Mouse (Mus musculus) thymus, adult 2 months (tissue): ENCODE measurements around the gene Coq4. TPM values are rescaled to one million over a fixed set of nuclear protein-coding genes. Genes with fewer than 3 reads are reported as not detected.

Experiments used
- DNase-seq: peaks from one replicate; pipeline ENCODE4 v3.0.0; 2021
- H3K27ac ChIP-seq: fragments of 200-500 bp; 2 replicates; pipeline ENCODE4 v1.5.1; 2012; ENCODE audit warnings: low read length, control low read depth; ENCODE audit not compliant: control insufficient read depth, insufficient read depth
- H3K27me3 ChIP-seq: fragments of 200-500 bp; 2 replicates; pipeline ENCODE4 v1.6.1; 2012; ENCODE audit warnings: mild to moderate bottlenecking, low read length, moderate library complexity, mixed read lengths; ENCODE audit not compliant: control insufficient read depth, insufficient read depth
- H3K36me3 ChIP-seq: fragments of 200-500 bp; 2 replicates; pipeline ENCODE4 v1.6.1; 2012; ENCODE audit warnings: mild to moderate bottlenecking, low read length, moderate library complexity; ENCODE audit not compliant: control insufficient read depth, insufficient read depth
- H3K4me1 ChIP-seq: fragments of 200-500 bp; replicated peaks from 2 replicates; pipeline ENCODE4 v1.6.1; 2012; ENCODE audit warnings: low read length; ENCODE audit not compliant: control insufficient read depth, insufficient read depth
- H3K4me3 ChIP-seq: fragments of 200-500 bp; 2 replicates; pipeline ENCODE4 v1.5.1; 2012; ENCODE audit warnings: mild to moderate bottlenecking, low read length, control low read depth, moderate library complexity; ENCODE audit not compliant: control insufficient read depth, insufficient read depth
- CTCF ChIP-seq: fragments of 200-500 bp; IDR thresholded peaks from 2 replicates; pipeline ENCODE4 v1.5.1; 2012; ENCODE audit warnings: mild to moderate bottlenecking, control low read depth, low read length, moderate library complexity, borderline replicate concordance; ENCODE audit not compliant: control insufficient read depth, poor library complexity, insufficient read depth; ENCODE audit errors: extremely low read depth
- POLR2A ChIP-seq: fragments of 200-500 bp; IDR thresholded peaks from 2 replicates; pipeline ENCODE4 v1.6.1; 2012; ENCODE audit warnings: mild to moderate bottlenecking, low read length, control low read depth, moderate library complexity; ENCODE audit not compliant: control insufficient read depth, poor library complexity, insufficient read depth; ENCODE audit errors: extremely low read depth
- WGBS: fragments of 180-500 bp; shearing (Covaris S2); methylation state at CpG from one replicate; pipeline ENCODE4 v1.1.7; 2018; 5-methylcytosine and 5-hydroxymethylcytosine counted together
- polyA plus RNA-seq: library from polyadenylated mRNA; depleted of rRNA; stranded (reverse); fragments of >200 nt; gene quantifications from 2 replicates; pipeline ENCODE4 v1.2.3, GENCODE M21; 2012

The Coq4 gene
- polyA plus RNA-seq, 1 experiment: 49.0 TPM

DNA sequence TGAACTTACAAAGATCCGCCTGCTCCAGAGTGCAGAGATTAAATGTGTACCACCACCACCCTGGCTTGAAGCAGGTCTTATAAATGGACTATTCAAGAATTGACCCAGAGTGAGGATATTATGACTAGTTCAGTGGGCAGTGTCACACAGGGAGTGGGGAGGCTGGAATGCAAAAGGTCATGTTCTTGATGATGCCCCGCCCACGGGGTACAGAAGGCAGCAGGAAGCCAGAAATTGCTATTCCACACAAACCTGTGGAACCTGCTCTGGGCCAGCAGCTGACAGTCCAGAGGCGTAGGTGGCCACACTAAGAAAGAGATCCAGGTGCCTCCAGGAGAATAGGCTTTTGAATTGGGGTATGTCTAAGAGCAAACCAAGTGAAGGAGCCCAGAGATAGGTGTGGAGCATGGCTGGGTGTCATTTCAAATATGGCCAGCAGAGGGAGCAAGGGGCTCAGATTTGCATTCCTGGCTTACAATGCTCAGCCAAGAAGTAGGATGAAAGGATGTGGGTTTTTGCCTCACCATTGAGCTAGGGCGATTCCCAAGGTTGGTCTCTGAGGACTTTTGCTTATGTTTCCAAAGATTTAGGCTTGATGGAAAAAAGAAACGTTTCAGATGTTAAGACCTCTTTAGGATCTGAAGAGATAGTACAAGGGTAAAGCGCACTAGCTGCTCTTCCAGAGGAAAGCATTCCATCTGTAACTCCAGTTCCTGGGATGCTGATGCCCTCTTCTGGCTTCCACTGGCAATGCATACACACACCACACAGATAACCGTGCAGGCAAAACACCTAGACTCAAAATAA, 30.3 kb downstream of the Coq4 start:
- DNase-seq: peak; percentile 83
- 39% methylated on average over 8 of the region's 8 CpGs for WGBS
- Histone ChIP-seq H3K36me3 (no peaks in the 10 kb centered on the region), H3K4me1 (peaks cover 20% of the 10 kb centered on the region), H3K27me3 (no peaks in the 10 kb centered on the region), H3K4me3 (no peak overlapping the region), H3K27ac (no peak overlapping the region)
- no peak for TF ChIP-seq CTCF
- no peak for TF ChIP-seq POLR2A

GRCm38 (mm10) chr2:29819363-29819762, 32.1 kb downstream of the Coq4 start:
- H3K36me3 ChIP-seq: no peaks in the 10 kb centered on the region
- H3K27me3 ChIP-seq: no peaks in the 10 kb centered on the region
- no peak for DNase-seq
- 67% methylated on average over 2 of the region's 2 CpGs for WGBS
- peaks cover 20% of the 10 kb centered on the region for H3K4me1 ChIP-seq
- no peak overlapping the region for H3K4me3 ChIP-seq
- H3K27ac ChIP-seq: no peak overlapping the region
- no peak for TF ChIP-seq POLR2A
- no peak for TF ChIP-seq CTCF

DNA sequence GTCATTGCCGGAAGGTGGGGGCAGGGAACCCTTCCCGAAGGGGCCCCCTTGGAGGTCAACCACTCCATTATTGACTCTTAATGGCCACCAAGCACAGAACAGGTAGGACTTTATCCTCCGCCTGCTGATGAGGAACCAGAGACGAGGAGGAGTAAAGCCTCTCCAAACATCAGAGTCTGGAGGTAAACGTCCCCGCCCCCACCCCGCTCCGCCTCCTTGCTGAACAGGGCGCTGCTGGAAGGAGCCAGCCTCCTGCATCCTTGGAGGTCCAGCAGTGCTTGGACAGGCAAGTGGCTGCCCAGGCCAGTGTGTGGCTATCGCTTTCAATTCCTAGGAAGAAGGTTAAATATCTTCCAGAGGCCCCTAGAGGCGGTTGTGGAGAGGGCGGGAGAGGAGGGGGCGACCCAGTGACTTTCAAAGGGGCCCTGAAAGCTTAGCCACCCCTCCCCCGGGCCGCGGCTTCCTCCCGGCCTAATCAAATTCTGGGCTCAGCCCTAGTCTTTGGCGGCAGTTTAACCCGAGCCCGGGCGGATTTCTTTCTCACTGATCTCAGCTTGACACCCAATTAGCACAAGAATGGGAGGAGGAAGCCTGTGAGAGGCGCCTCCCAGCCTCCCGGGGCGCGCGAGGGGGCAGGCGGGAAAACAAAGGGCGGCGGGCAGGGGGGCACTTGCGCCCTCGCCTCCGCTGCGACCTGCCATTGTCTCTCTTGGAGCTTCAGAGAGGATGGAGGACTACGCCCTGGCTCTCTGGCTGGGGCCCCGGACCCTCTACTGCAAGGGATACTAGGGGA, 32.9 kb downstream of the Coq4 start, which contains the start of gene Urm1:
Gene Urm1, plus strand, starts transcription at position 51 of the 793 bp plus-strand sequence.
- Histone ChIP-seq H3K4me1 (peaks cover 20% of the 10 kb centered on the region), H3K27me3 (no peaks in the 10 kb centered on the region), H3K27ac (peak within 1 kb of the TSS; percentile 41; the same call in 1 of the 2 replicates), H3K4me3 (peak within 1 kb of the TSS; percentile 53), H3K36me3 (no peaks in the 10 kb centered on the region)
- WGBS: 2% methylated on average over 35 of the region's 35 CpGs
- peak; percentile 68 for DNase-seq
- 0 out of 2 replicates have a peak, but pooled peaks have one; percentile 34 for TF ChIP-seq CTCF
- no peak for TF ChIP-seq POLR2A

DNA sequence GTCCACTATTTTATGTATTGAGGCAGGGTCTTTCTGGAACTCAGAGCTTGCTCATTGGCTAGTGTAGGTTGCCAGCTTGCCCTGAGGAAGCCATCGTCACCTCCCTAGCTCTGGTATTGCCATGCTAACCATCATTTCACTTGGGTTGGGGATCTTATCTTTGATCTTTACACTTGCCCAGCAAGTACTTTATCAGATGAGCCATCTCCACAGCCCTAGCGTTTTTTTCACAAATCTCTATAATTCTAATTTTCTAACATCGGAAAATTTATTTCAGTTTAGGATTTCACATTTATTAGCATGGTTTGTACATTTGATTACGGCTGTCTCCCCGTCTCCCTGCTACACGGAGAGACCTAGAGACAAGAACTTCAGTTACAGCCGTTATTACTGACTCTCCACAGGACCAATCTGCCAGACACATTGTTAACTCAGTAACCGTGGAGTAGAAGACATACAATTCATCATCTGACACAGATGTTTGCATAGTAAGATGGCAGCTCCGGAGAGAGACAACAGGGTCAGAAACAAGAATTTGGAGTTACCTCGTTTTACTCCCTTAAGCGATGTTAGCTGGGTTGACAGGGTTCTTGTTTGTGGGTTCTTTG, 39.1 kb downstream of the Coq4 start:
- TF ChIP-seq CTCF (no peak), POLR2A (no peak)
- Histone ChIP-seq H3K4me1 (peaks cover 6% of the 10 kb centered on the region), H3K4me3 (peak overlapping the region; percentile 48), H3K27ac (peak overlapping the region; percentile 54), H3K36me3 (no peaks in the 10 kb centered on the region), H3K27me3 (no peaks in the 10 kb centered on the region)
- 7% methylated on average over 11 of the region's 11 CpGs for WGBS
- DNase-seq: no peak

DNA sequence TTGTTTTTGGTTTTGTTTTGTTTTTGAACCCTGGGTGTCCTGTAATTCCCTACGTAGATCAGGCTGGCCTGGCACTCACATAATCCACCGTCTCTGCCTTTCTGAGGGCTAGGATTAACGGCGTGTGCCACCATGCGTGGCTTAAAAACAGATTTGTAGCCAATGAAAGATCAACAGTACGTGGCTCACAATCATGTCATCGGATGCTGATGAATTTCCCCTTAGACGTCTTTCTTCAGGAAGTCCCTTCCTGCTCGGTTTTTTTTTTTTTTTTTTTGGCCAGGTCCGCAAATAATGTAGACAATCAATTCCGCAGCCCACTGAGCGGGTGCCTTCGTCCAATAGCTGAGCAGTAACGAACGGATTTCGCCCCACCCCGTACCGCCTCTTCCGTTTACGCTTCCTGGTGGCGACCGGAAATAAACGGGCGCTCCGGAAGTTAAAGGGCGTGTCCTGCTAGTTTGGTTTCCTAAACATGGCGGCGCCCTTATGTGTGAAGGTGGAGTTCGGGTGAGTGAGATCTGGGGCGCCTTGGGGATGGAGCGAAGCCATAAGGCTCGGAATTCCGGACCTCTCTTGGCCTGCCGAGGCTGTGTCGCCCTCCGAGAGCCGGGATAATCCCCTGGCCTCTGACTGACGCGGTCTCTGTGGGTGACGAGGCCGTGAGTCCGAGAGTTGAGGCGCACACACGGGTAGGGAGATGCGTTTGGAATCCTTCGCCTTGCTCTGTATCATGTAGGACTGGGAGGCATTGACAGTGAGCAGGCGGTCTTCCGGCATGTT, 39.8 kb downstream of the Coq4 start:
- under 1% methylated on average over 48 of the region's 48 CpGs for WGBS
- peak; percentile 93 for DNase-seq
- TF ChIP-seq CTCF (0 out of 2 replicates have a peak, but pooled peaks have one; percentile 18), POLR2A (0 out of 2 replicates have a peak, but pooled peaks have one; percentile 47)
- Histone ChIP-seq H3K27ac (peak overlapping the region; percentile 54), H3K27me3 (no peaks in the 10 kb centered on the region), H3K36me3 (no peaks in the 10 kb centered on the region), H3K4me3 (peak overlapping the region; percentile 93), H3K4me1 (peaks cover 6% of the 10 kb centered on the region)

DNA sequence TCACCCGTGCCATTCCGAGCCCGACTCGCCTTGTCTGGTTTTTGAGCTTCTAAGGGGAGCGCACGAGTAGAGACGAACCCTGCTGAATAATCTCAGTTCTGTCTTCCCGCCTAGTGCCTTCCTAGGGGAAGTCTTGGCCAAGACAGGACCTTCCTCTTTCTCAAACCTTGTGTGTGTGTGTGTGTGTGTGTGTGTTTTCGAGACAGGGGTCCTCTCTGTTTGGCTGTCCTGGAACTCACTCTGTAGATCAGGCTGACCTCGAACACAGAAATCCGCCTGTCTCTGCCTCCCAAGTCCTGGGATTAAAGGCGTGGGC, 40.4 kb downstream of the Coq4 start:
- Histone ChIP-seq H3K4me1 (peaks cover 6% of the 10 kb centered on the region), H3K27me3 (no peaks in the 10 kb centered on the region), H3K36me3 (no peaks in the 10 kb centered on the region), H3K27ac (no peak overlapping the region), H3K4me3 (peak overlapping the region; percentile 93)
- TF ChIP-seq CTCF (no peak), POLR2A (no peak)
- WGBS: 3% methylated on average over 12 of the region's 12 CpGs
- no peak for DNase-seq
